Mouse (Mus musculus): ENCODE results near the gene Fbxo7. TPM values are rescaled to one million over a fixed set of nuclear protein-coding genes. Genes with fewer than 3 reads are reported as not detected.

The Fbxo7 gene
- polyA plus RNA-seq, 1 experiment from 2014 or later: 26.1 TPM

GRCm38 (mm10) chr10:86063018-86063384 lies 41.2 kb downstream of the Fbxo7 start:
- H3K36me3 ChIP-seq (ENCODE audit: control insufficient read depth, insufficient read depth, low read length): no peaks in the 10 kb centered on the region
- no peaks in the 10 kb centered on the region for H3K9me3 ChIP-seq (ENCODE audit: control insufficient read depth, low read length)
- no peak overlapping the region for H3K4me2 ChIP-seq (ENCODE audit: low read depth, low read length)
- 89% methylated on average over 8 of the region's 8 CpGs for WGBS
- no peaks in the 10 kb centered on the region for H3K27me3 ChIP-seq (replicated peaks; ENCODE audit: control insufficient read depth, insufficient read depth, low read length)
- H3K4me3 ChIP-seq (ENCODE audit: low read depth, low read length): no peak overlapping the region
- ATAC-seq (ENCODE audit: low read depth) (no peak), DNase-seq (ENCODE audit: low spot score) (no peak)
- H3K27ac ChIP-seq (replicated peaks; ENCODE audit: low read depth, low read length): no peak overlapping the region
- no peak overlapping the region for H3K9ac ChIP-seq (ENCODE audit: low read depth, low read length)
- H3K4me1 ChIP-seq (ENCODE audit: control insufficient read depth, insufficient read depth, low read length): 0 out of 2 replicates have a peak, but pooled peaks cover 2% of the 10 kb centered on the region

GRCm38 (mm10) chr10:86064937-86065336 lies 43.2 kb downstream of the Fbxo7 start:
- peak; percentile 94 for DNase-seq (ENCODE audit: low spot score)
- WGBS: 1% methylated on average over 4 of the region's 4 CpGs
- no peak overlapping the region for H3K4me2 ChIP-seq (ENCODE audit: low read depth, low read length)
- no peak overlapping the region for H3K4me3 ChIP-seq (ENCODE audit: low read depth, low read length)
- H3K4me1 ChIP-seq (ENCODE audit: control insufficient read depth, insufficient read depth, low read length): 0 out of 2 replicates have a peak, but pooled peaks cover 2% of the 10 kb centered on the region
- no peak overlapping the region for H3K27ac ChIP-seq (replicated peaks; ENCODE audit: low read depth, low read length)
- no peaks in the 10 kb centered on the region for H3K27me3 ChIP-seq (replicated peaks; ENCODE audit: control insufficient read depth, insufficient read depth, low read length)
- H3K9me3 ChIP-seq (ENCODE audit: control insufficient read depth, low read length): no peaks in the 10 kb centered on the region
- peak; percentile 85 for ATAC-seq (ENCODE audit: low read depth)
- H3K9ac ChIP-seq (ENCODE audit: low read depth, low read length): no peak overlapping the region
- H3K36me3 ChIP-seq (ENCODE audit: control insufficient read depth, insufficient read depth, low read length): no peaks in the 10 kb centered on the region

- WGBS: 86% methylated on average over 1 of the region's 1 CpGs
Measured at GRCm38 (mm10) chr10:86065661-86066060, 43.9 kb downstream of the Fbxo7 start.

DNA sequence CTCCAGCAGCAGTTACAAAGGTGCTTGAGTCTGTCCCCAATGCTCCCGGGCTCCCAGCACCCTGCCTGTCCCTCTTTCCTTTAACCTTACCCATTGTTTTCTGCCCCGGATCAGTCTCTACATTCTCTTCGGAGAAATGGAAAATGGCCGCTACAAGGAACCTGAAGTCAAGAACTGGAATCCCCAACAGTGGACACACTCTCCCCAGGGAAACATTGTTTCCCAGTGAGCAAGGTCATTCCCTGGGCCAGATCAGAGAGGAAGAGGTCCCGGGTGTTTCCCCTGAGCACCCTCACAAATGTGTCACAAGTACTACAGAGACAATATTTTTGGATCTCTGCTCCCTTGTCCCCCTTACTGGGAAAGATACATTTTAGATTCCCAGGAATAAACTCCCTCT lies 44.9 kb downstream of the Fbxo7 start:
- ATAC-seq (ENCODE audit: low read depth): no peak
- WGBS: 71% methylated on average over 5 of the region's 5 CpGs
- H3K9ac ChIP-seq (ENCODE audit: low read depth, low read length): no peak overlapping the region
- no peak overlapping the region for H3K4me2 ChIP-seq (ENCODE audit: low read depth, low read length)
- H3K4me3 ChIP-seq (ENCODE audit: low read depth, low read length): no peak overlapping the region
- H3K27me3 ChIP-seq (replicated peaks; ENCODE audit: control insufficient read depth, insufficient read depth, low read length): no peaks in the 10 kb centered on the region
- DNase-seq (ENCODE audit: low spot score): no peak
- H3K36me3 ChIP-seq (ENCODE audit: control insufficient read depth, insufficient read depth, low read length): no peaks in the 10 kb centered on the region
- no peak overlapping the region for H3K27ac ChIP-seq (replicated peaks; ENCODE audit: low read depth, low read length)
- H3K4me1 ChIP-seq (ENCODE audit: control insufficient read depth, insufficient read depth, low read length): 0 out of 2 replicates have a peak, but pooled peaks cover 2% of the 10 kb centered on the region
- no peaks in the 10 kb centered on the region for H3K9me3 ChIP-seq (ENCODE audit: control insufficient read depth, low read length)

More at GRCm38 (mm10) chr10:86065661-86066060, 43.9 kb downstream of the Fbxo7 start:
- no peak overlapping the region for H3K4me2 ChIP-seq (ENCODE audit: low read depth, low read length)
- no peak overlapping the region for H3K4me3 ChIP-seq (ENCODE audit: low read depth, low read length)
- no peak for ATAC-seq (ENCODE audit: low read depth)
- H3K36me3 ChIP-seq (ENCODE audit: control insufficient read depth, insufficient read depth, low read length): no peaks in the 10 kb centered on the region
- no peak overlapping the region for H3K27ac ChIP-seq (replicated peaks; ENCODE audit: low read depth, low read length)
- no peak overlapping the region for H3K9ac ChIP-seq (ENCODE audit: low read depth, low read length)
- H3K9me3 ChIP-seq (ENCODE audit: control insufficient read depth, low read length): no peaks in the 10 kb centered on the region
- 0 out of 2 replicates have a peak, but pooled peaks cover 2% of the 10 kb centered on the region for H3K4me1 ChIP-seq (ENCODE audit: control insufficient read depth, insufficient read depth, low read length)
- H3K27me3 ChIP-seq (replicated peaks; ENCODE audit: control insufficient read depth, insufficient read depth, low read length): no peaks in the 10 kb centered on the region
- no peak for DNase-seq (ENCODE audit: low spot score)

- no peaks in the 10 kb centered on the region for H3K36me3 ChIP-seq (ENCODE audit: control insufficient read depth, insufficient read depth, low read length)
- no peak for ATAC-seq (ENCODE audit: low read depth)
- no peak overlapping the region for H3K4me2 ChIP-seq (ENCODE audit: low read depth, low read length)
- 47% methylated on average over 10 of the region's 10 CpGs for WGBS
- H3K4me1 ChIP-seq (ENCODE audit: control insufficient read depth, insufficient read depth, low read length): 0 out of 2 replicates have a peak, but pooled peaks cover 2% of the 10 kb centered on the region
- no peaks in the 10 kb centered on the region for H3K9me3 ChIP-seq (ENCODE audit: control insufficient read depth, low read length)
- no peak for DNase-seq (ENCODE audit: low spot score)
- H3K9ac ChIP-seq (ENCODE audit: low read depth, low read length): no peak overlapping the region
- no peak overlapping the region for H3K4me3 ChIP-seq (ENCODE audit: low read depth, low read length)
- H3K27ac ChIP-seq (replicated peaks; ENCODE audit: low read depth, low read length): no peak overlapping the region
- H3K27me3 ChIP-seq (replicated peaks; ENCODE audit: control insufficient read depth, insufficient read depth, low read length): no peaks in the 10 kb centered on the region
Measured at GRCm38 (mm10) chr10:86067911-86068310, 46.1 kb downstream of the Fbxo7 start.

DNA sequence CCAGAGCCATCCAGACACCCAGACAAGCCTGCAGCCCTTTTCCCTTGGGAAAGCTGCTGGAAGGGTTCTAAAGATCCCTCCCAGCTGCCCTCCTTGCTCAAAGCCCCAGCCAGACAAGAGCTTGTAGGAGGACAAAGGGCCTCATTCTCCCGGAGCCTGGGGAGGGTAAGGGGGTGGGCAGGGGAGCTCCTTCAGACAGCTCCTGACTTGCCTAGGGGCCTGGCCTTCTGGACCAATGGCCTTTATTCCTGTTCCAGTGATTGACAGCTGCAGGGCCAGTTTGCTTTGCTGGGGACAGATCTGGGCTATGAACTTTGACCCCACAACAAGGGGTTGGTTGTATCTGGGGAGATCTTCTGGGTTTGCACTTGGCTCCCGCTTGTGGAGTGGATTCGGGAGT lies 47.6 kb downstream of the Fbxo7 start:
- WGBS: 20% methylated on average over 3 of the region's 3 CpGs
- peak; percentile 50 for DNase-seq (ENCODE audit: low spot score)
- H3K4me2 ChIP-seq (ENCODE audit: low read depth, low read length): no peak overlapping the region
- peak; percentile 53; the same call in 1 of the 2 replicates for ATAC-seq (ENCODE audit: low read depth)
- no peak overlapping the region for H3K27ac ChIP-seq (replicated peaks; ENCODE audit: low read depth, low read length)
- no peak overlapping the region for H3K9ac ChIP-seq (ENCODE audit: low read depth, low read length)
- no peaks in the 10 kb centered on the region for H3K27me3 ChIP-seq (replicated peaks; ENCODE audit: control insufficient read depth, insufficient read depth, low read length)
- 0 out of 2 replicates have a peak, but pooled peaks cover 2% of the 10 kb centered on the region for H3K4me1 ChIP-seq (ENCODE audit: control insufficient read depth, insufficient read depth, low read length)
- no peaks in the 10 kb centered on the region for H3K36me3 ChIP-seq (ENCODE audit: control insufficient read depth, insufficient read depth, low read length)
- H3K4me3 ChIP-seq (ENCODE audit: low read depth, low read length): no peak overlapping the region
- H3K9me3 ChIP-seq (ENCODE audit: control insufficient read depth, low read length): peaks cover 5% of the 10 kb centered on the region; the same call in 1 of the 2 replicates

DNA sequence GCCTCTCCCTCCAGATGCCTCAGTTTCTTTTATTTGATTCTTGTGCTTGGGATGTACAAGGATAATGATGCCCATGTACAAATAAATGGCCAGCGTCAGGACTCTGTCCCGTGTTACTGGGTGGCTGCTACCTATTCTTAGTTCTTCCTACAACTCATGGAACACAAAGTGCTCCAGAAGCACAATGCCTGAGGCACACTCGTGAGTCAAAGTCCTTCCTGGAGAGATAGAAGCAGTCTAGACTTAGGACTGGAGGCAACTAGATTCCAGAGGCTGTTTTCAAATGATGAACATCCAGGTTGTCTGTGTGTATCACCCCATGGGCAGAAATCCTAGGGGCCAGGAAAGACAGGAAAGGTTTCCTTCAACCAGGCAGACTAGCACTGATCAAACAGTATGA lies 49.0 kb downstream of the Fbxo7 start:
- Histone ChIP-seq H3K27ac (replicated peaks; ENCODE audit: low read depth, low read length) (no peak overlapping the region), H3K4me3 (ENCODE audit: low read depth, low read length) (no peak overlapping the region), H3K4me2 (ENCODE audit: low read depth, low read length) (no peak overlapping the region), H3K9ac (ENCODE audit: low read depth, low read length) (no peak overlapping the region), H3K4me1 (ENCODE audit: control insufficient read depth, insufficient read depth, low read length) (no peaks in the 10 kb centered on the region), H3K36me3 (ENCODE audit: control insufficient read depth, insufficient read depth, low read length) (no peaks in the 10 kb centered on the region), H3K9me3 (ENCODE audit: control insufficient read depth, low read length) (peaks cover 5% of the 10 kb centered on the region; the same call in 1 of the 2 replicates), H3K27me3 (replicated peaks; ENCODE audit: control insufficient read depth, insufficient read depth, low read length) (no peaks in the 10 kb centered on the region)
- DNase-seq (ENCODE audit: low spot score): no peak
- 87% methylated on average over 3 of the region's 3 CpGs for WGBS
- ATAC-seq (ENCODE audit: low read depth): no peak

DNA sequence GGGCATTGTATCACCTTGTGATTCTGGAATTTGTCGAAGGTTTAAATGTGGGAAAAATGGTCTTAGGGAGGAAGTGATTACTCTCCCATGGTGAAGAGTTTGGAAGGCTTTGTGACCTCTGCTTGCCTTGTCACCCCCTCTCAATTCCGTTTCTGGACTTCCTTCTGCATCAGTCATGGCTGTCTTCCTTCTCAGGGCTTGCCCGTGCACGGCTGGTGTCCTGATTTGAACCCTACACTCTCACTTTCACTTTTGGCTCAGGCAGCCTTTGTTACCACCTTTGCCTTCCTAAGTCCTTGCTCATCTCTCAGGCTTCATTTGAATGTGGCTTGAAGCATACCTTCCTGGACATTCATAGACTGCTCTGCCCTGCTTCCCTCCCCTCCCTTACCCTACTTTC lies 52.4 kb downstream of the Fbxo7 start:
- Histone ChIP-seq H3K4me3 (ENCODE audit: low read depth, low read length) (no peak overlapping the region), H3K4me2 (ENCODE audit: low read depth, low read length) (no peak overlapping the region), H3K27me3 (replicated peaks; ENCODE audit: control insufficient read depth, insufficient read depth, low read length) (no peaks in the 10 kb centered on the region), H3K9ac (ENCODE audit: low read depth, low read length) (no peak overlapping the region), H3K36me3 (ENCODE audit: control insufficient read depth, insufficient read depth, low read length) (no peaks in the 10 kb centered on the region), H3K27ac (replicated peaks; ENCODE audit: low read depth, low read length) (no peak overlapping the region), H3K4me1 (ENCODE audit: control insufficient read depth, insufficient read depth, low read length) (no peaks in the 10 kb centered on the region), H3K9me3 (ENCODE audit: control insufficient read depth, low read length) (peaks cover 5% of the 10 kb centered on the region; the same call in 1 of the 2 replicates)
- DNase-seq (ENCODE audit: low spot score) (no peak), ATAC-seq (ENCODE audit: low read depth) (no peak)
- WGBS: 80% methylated on average over 4 of the region's 4 CpGs

- 80% methylated on average over 9 of the region's 9 CpGs for WGBS
- Histone ChIP-seq H3K36me3 (ENCODE audit: control insufficient read depth, insufficient read depth, low read length) (no peaks in the 10 kb centered on the region), H3K9ac (ENCODE audit: low read depth, low read length) (no peak overlapping the region), H3K27me3 (replicated peaks; ENCODE audit: control insufficient read depth, insufficient read depth, low read length) (no peaks in the 10 kb centered on the region), H3K27ac (replicated peaks; ENCODE audit: low read depth, low read length) (no peak overlapping the region), H3K9me3 (ENCODE audit: control insufficient read depth, low read length) (peaks cover 5% of the 10 kb centered on the region; the same call in 1 of the 2 replicates), H3K4me2 (ENCODE audit: low read depth, low read length) (no peak overlapping the region), H3K4me1 (ENCODE audit: control insufficient read depth, insufficient read depth, low read length) (no peaks in the 10 kb centered on the region), H3K4me3 (ENCODE audit: low read depth, low read length) (no peak overlapping the region)
- no peak for DNase-seq (ENCODE audit: low spot score)
- ATAC-seq (ENCODE audit: low read depth): no peak
Measured at GRCm38 (mm10) chr10:86074971-86075711, 53.4 kb downstream of the Fbxo7 start.
